Mouse (Mus musculus): Measurements from ENCODE around the gene Tm7sf3.
A peak's percentile ranks its signal among the peaks of the same experiment; 100 is the strongest.

The Tm7sf3 gene

GRCm38 (mm10) chr6:146660591-146660990, 18.0 kb upstream of the Tm7sf3 start:
- peak; percentile 48 for DNase-seq (ENCODE audit: low spot score)

- no peak for DNase-seq (ENCODE audit: low spot score)
Observed at GRCm38 (mm10) chr6:146653197-146653596, 10.6 kb upstream of the Tm7sf3 start.

GRCm38 (mm10) chr6:146651431-146651830, 8.8 kb upstream of the Tm7sf3 start:
- DNase-seq (ENCODE audit: low spot score): no peak

GRCm38 (mm10) chr6:146650013-146650412, 7.4 kb upstream of the Tm7sf3 start:
- DNase-seq (ENCODE audit: low spot score): no peak

GRCm38 (mm10) chr6:146643184-146643570, 553 bp upstream of the Tm7sf3 start:
- DNase-seq (ENCODE audit: low spot score): no peak

GRCm38 (mm10) chr6:146641621-146642210, 908 bp downstream of the Tm7sf3 start:
- no peak for DNase-seq (ENCODE audit: low spot score)

GRCm38 (mm10) chr6:146640991-146641390, 1.6 kb downstream of the Tm7sf3 start:
- no peak for DNase-seq (ENCODE audit: low spot score)

GRCm38 (mm10) chr6:146640068-146640965, 2.3 kb downstream of the Tm7sf3 start:
- no peak for DNase-seq (ENCODE audit: low spot score)

GRCm38 (mm10) chr6:146636482-146636881, 6.1 kb downstream of the Tm7sf3 start:
- DNase-seq (ENCODE audit: low spot score): no peak

- DNase-seq (ENCODE audit: low spot score): peak; percentile 26
Observed at GRCm38 (mm10) chr6:146634759-146635606, 7.6 kb downstream of the Tm7sf3 start.

GRCm38 (mm10) chr6:146634015-146634722, 8.5 kb downstream of the Tm7sf3 start:
- DNase-seq (ENCODE audit: low spot score): peak; percentile 90

GRCm38 (mm10) chr6:146633629-146634014, 9.0 kb downstream of the Tm7sf3 start:
- DNase-seq (ENCODE audit: low spot score): no peak

GRCm38 (mm10) chr6:146633097-146633496, 9.5 kb downstream of the Tm7sf3 start:
- DNase-seq (ENCODE audit: low spot score): peak; percentile 21

GRCm38 (mm10) chr6:146632403-146632802, 10.2 kb downstream of the Tm7sf3 start:
- DNase-seq (ENCODE audit: low spot score): no peak

GRCm38 (mm10) chr6:146631847-146632246, 10.8 kb downstream of the Tm7sf3 start:
- no peak for DNase-seq (ENCODE audit: low spot score)

GRCm38 (mm10) chr6:146630961-146631360, 11.7 kb downstream of the Tm7sf3 start:
- DNase-seq (ENCODE audit: low spot score): no peak

GRCm38 (mm10) chr6:146629781-146630756, 12.6 kb downstream of the Tm7sf3 start:
- DNase-seq (ENCODE audit: low spot score): no peak

GRCm38 (mm10) chr6:146628123-146628522, 14.5 kb downstream of the Tm7sf3 start:
- DNase-seq (ENCODE audit: low spot score): no peak

- no peak for DNase-seq (ENCODE audit: low spot score)
Observed at GRCm38 (mm10) chr6:146616670-146617069, 26.0 kb downstream of the Tm7sf3 start.

GRCm38 (mm10) chr6:146615891-146616290, 26.7 kb downstream of the Tm7sf3 start:
- DNase-seq (ENCODE audit: low spot score): no peak

- no peak for DNase-seq (ENCODE audit: low spot score)
Observed at GRCm38 (mm10) chr6:146614541-146614940, 28.1 kb downstream of the Tm7sf3 start.

Data from retina, embryonic 14.5 days (tissue).